Mouse (Mus musculus) adrenal gland, postnatal 10 days (tissue): ENCODE results near the gene Lingo4. TPM values are rescaled to one million over a fixed set of nuclear protein-coding genes. Genes with fewer than 3 reads are reported as not detected.

ENCODE experiments used
- DNase-seq: peaks from one replicate; pipeline ENCODE4 v3.0.0; 2021; ENCODE audit warnings: mixed read lengths
- total RNA-seq, 2 experiments: library from RNA; stranded (reverse); gene quantifications; 2 replicates each; pipeline ENCODE4 v1.2.3; 2021

Gene Lingo4
- total RNA-seq, 2 experiments from 2014 or later, result 0.99 to 1.0 TPM

DNA sequence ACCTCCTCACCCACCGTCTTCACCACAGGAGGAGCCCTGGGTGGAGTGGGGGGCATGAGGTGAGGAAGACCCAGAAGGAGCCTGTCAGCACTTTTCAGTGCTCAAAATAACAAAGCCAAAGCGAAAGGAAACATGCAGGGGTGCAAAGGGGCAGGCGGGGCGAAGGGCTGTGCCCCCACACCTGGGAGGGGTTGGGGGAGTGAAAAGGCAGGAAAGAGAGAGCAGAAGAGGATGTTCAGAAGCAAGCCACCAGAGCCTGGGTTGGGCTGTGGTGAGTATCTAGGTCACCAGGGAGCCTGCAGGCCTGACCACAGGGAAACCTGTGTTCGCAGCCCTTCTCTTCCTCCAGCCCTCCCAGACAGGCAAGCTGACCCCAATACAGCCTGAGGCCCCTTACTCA lies 10.3 kb upstream of the Lingo4 start:
- no peak for DNase-seq

GRCm38 (mm10) chr3:94389420-94389819 lies 8.9 kb upstream of the Lingo4 start:
- DNase-seq, result no peak

DNA sequence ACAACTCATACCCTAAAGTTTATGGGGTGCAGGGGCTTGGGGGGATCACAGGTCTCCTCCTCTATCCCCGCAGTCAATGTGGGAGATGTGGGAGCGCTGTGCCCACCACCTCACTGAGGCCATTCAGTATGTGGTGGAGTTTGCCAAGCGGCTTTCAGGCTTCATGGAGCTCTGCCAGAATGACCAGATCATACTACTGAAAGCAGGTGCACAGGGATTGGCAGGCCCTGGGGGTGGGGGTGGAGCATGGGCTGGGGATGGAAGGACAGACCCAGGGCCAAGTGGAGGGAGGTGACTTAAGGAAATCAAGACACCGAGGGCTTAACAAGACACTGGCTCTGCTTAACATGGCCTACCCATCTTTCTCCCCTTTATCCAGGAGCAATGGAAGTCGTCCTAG lies 7.3 kb upstream of the Lingo4 start:
- no peak for DNase-seq

DNA sequence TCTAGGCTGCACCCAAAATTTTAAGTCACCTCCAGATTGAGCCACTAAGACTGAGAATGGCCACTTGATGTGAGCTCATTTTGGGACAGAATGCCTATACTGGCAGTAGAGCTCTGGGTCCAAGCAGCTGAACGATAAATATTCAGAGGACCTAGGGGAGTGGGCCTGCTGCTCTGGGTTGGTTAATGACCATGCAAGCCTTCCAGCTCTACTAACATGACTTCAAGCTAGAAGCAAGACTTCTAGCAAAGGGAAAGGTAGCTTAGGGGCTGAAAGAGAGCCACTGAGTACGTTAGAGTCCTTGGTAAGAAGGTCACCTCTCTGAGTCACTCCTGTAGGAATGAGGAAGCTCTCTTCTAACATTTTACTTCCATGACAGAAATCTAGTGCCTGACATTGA lies 6.2 kb upstream of the Lingo4 start:
- no peak for DNase-seq

DNA sequence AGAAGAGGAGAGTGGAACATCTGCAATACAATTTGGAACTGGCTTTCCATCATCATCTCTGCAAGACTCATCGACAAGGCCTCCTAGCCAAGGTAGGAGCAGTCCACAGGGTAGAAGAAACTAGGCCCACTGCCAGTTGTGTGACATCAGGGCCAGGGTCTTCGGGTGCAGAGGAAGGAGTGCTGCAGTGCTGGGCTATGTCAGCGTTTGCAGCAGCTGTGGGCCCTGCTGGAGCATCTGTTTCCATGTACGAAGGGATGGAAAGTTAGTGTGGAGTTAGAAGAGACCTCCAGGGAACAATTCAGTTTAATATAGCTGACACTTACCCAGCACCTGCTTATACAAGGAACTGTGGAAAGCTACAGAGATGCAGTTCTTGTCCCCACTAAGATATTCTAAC lies 5.3 kb upstream of the Lingo4 start:
- no peak for DNase-seq

GRCm38 (mm10) chr3:94396336-94396735 lies 2.0 kb upstream of the Lingo4 start:
- no peak for DNase-seq

- DNase-seq, result no peak
These were observed 1.5 kb upstream of the Lingo4 start for GRCm38 (mm10) chr3:94396851-94397250.

GRCm38 (mm10) chr3:94398943-94399481 lies 695 bp downstream of the Lingo4 start:
- DNase-seq, result peak; percentile 50

DNA sequence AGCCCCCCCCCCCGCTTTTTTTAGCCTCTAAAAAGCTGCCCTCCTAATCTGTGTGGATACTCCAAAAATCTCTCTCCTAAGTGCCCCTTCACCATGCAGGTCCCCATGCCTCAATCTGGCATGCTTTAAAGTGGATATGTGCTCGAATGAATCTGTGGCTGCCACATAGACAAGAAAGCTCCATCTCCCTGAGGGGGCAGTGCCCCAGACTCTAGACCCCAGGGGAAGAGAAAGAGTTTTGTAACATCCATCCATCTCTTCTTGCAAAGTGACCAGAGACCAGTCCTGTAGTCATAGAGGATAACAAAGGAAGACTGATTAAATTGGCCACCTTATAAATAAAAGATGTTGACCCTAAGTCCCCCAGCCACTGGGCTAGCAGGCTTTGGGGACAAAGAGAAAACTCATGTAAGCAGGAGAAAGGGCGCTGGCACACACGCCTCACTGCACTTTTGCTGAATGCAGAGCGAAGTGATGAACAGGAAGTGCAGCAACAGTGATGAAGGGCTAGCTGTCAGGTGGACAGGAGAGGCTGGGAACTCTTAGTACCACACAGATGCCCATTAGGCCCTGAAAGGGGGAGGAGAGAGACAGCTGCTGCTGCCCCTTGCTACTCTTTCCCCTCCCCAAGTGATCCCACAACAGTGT lies 1.5 kb downstream of the Lingo4 start:
- no peak for DNase-seq

- no peak for DNase-seq
These were observed 4.1 kb downstream of the Lingo4 start for GRCm38 (mm10) chr3:94402451-94402850.

- DNase-seq, result no peak
These were observed 6.2 kb downstream of the Lingo4 start for GRCm38 (mm10) chr3:94404366-94405054.

DNA sequence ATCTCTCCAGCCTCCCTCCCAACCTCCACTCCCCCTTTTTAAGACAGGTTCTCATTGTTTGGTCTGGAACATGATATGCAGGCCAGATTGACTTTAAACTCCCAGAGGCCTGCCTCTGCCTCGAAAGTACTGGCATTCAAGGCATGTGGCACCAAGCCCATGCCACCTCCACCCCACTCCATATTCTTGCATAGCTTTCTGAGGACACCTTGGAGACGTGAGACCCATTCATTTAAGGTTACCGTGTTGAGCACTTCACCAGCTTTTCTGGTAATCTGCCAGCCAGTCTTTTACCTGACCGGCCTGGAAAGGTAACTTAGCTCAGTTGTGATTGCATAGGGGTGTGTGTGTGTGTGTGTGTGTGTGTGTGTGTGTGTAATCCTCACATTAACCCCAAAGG lies 7.2 kb downstream of the Lingo4 start:
- DNase-seq, result no peak

DNA sequence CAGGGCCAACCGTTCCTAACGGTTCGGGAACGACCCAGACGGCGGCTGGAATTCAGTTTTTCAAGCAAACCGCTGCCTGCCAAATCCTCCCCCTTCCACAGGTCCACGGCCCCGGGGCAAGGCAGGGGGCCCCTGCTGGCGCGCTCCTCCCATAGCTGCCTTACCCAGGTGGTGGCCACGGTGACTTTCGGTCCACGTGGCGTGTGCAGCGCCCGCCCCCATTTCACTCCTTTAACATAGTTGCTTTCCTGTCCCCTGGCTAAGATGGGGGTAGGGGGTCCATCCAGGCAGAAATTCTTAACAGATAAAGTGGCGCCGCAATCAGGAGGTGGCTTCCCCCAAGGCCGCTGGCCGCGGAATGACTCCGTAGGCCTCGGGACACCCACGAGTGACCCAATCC lies 14.2 kb downstream of the Lingo4 start:
- DNase-seq, result no peak

GRCm38 (mm10) chr3:94413031-94413679 lies 14.8 kb downstream of the Lingo4 start, which contains the start of gene Tdrkh:
TSS of gene Tdrkh (plus strand) at chr3:94413273.
- peak; percentile 95 for DNase-seq

DNA sequence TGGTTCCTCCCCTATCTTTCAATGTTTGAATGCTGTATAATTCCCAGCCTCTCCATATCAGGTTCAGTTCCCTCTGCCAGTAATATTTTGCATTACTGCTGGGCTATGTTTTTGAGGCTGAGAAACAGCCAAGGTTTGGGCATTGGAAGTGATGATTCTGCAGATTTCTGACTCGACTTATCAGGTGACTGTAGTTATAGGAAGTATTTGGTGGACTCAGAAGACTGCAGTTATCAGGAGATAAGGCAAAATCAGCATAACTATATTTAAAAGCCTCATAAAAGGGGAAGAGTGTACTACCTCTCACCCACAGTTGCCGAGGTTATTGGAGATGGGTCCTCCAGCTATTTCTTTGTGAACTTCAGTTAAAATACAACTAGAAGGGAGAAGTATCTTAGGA lies 32.7 kb downstream of the Lingo4 start:
- no peak for DNase-seq

- no peak for DNase-seq
These were observed 36.0 kb downstream of the Lingo4 start for GRCm38 (mm10) chr3:94434305-94434704.

- no peak for DNase-seq
These were observed 38.1 kb downstream of the Lingo4 start for GRCm38 (mm10) chr3:94436420-94436819.

DNA sequence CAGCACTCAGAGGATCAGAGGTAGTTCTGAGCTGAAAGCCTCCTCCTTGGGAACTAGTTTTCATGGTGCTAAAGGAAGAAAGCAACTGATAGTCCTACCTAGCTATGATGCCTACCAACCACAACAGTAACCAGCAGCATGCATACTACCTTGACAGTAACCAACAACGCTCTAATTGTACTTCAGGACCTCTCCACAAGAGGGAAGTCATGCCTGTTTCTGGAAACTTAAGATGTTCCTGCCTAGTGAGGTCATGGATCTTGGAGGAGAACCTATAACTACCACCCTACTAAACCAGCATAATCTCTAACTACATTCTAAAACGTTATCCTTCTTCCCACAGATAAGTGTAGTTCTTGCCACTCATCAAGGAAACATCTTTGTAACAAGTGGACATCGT lies 42.9 kb downstream of the Lingo4 start:
- no peak for DNase-seq

GRCm38 (mm10) chr3:94442951-94443596 lies 44.8 kb downstream of the Lingo4 start, which contains the start of gene Mrpl9:
TSS of gene Mrpl9 (plus strand) at chr3:94443318.
- DNase-seq, result peak; percentile 98

- DNase-seq, result no peak
These were observed 45.3 kb downstream of the Lingo4 start, which contains the start of gene Oaz3 for GRCm38 (mm10) chr3:94443597-94443964. TSS of gene Oaz3 (minus strand) at chr3:94443915.

- DNase-seq, result no peak
These were observed 51.1 kb downstream of the Lingo4 start for GRCm38 (mm10) chr3:94449377-94449776.
